Mouse (Mus musculus): ENCODE measurements around the gene Ccdc194. TPM values are rescaled to one million over a fixed set of nuclear protein-coding genes. Genes with fewer than 3 reads are reported as not detected.

The Ccdc194 gene
- polyA plus RNA-seq, 1 experiment from 2014 or later: not detected

- DNase-seq (no peak), ATAC-seq (ENCODE audit: low FRiP score, low TSS enrichment) (no peak)
- no peak overlapping the region for H3K9ac ChIP-seq (replicated peaks; ENCODE audit: low read length)
- H3K4me2 ChIP-seq (ENCODE audit: low read length): no peak overlapping the region
- H3K27me3 ChIP-seq (ENCODE audit: control insufficient read depth, insufficient read depth, low read length): no peaks in the 10 kb centered on the region
- H3K4me3 ChIP-seq (replicated peaks; ENCODE audit: low read depth, low read length): no peak overlapping the region
- no peak overlapping the region for H3K27ac ChIP-seq (replicated peaks; ENCODE audit: low read depth, low read length)
- WGBS: 84% methylated on average over 8 of the region's 8 CpGs
- peaks cover 48% of the 10 kb centered on the region for H3K36me3 ChIP-seq (ENCODE audit: control insufficient read depth, insufficient read depth, low read length)
- peaks cover 13% of the 10 kb centered on the region for H3K4me1 ChIP-seq (ENCODE audit: control insufficient read depth, insufficient read depth, low read length)
- no peaks in the 10 kb centered on the region for H3K9me3 ChIP-seq (ENCODE audit: control insufficient read depth, low read length)
These were observed 52.7 kb downstream of the Ccdc194 start for GRCm38 (mm10) chr8:71472601-71473386.

- no peak overlapping the region for H3K4me2 ChIP-seq (ENCODE audit: low read length)
- H3K27me3 ChIP-seq (ENCODE audit: control insufficient read depth, insufficient read depth, low read length): no peaks in the 10 kb centered on the region
- peaks cover 13% of the 10 kb centered on the region for H3K4me1 ChIP-seq (ENCODE audit: control insufficient read depth, insufficient read depth, low read length)
- no peak overlapping the region for H3K4me3 ChIP-seq (replicated peaks; ENCODE audit: low read depth, low read length)
- no peak overlapping the region for H3K9ac ChIP-seq (replicated peaks; ENCODE audit: low read length)
- 95% methylated on average over 17 of the region's 17 CpGs for WGBS
- no peak for DNase-seq
- H3K9me3 ChIP-seq (ENCODE audit: control insufficient read depth, low read length): no peaks in the 10 kb centered on the region
- H3K27ac ChIP-seq (replicated peaks; ENCODE audit: low read depth, low read length): no peak overlapping the region
- H3K36me3 ChIP-seq (ENCODE audit: control insufficient read depth, insufficient read depth, low read length): peaks cover 48% of the 10 kb centered on the region
- no peak for ATAC-seq (ENCODE audit: low FRiP score, low TSS enrichment)
These were observed 53.6 kb downstream of the Ccdc194 start for GRCm38 (mm10) chr8:71471861-71472260.

GRCm38 (mm10) chr8:71470913-71471255 is 54.6 kb downstream of the Ccdc194 start:
- no peak for DNase-seq
- Histone ChIP-seq H3K27me3 (ENCODE audit: control insufficient read depth, insufficient read depth, low read length) (no peaks in the 10 kb centered on the region), H3K4me1 (ENCODE audit: control insufficient read depth, insufficient read depth, low read length) (peaks cover 16% of the 10 kb centered on the region), H3K4me2 (ENCODE audit: low read length) (0 out of 2 replicates have a peak overlapping the region, but pooled peaks have one; percentile 84), H3K9ac (replicated peaks; ENCODE audit: low read length) (no peak overlapping the region), H3K4me3 (replicated peaks; ENCODE audit: low read depth, low read length) (no peak overlapping the region), H3K9me3 (ENCODE audit: control insufficient read depth, low read length) (no peaks in the 10 kb centered on the region), H3K36me3 (ENCODE audit: control insufficient read depth, insufficient read depth, low read length) (peaks cover 51% of the 10 kb centered on the region), H3K27ac (replicated peaks; ENCODE audit: low read depth, low read length) (no peak overlapping the region)
- 82% methylated on average over 5 of the region's 5 CpGs for whole genome bisulfite sequencing
- ATAC-seq (ENCODE audit: low FRiP score, low TSS enrichment): no peak

GRCm38 (mm10) chr8:71470146-71470912 is 55.2 kb downstream of the Ccdc194 start:
- peak overlapping the region; percentile 84 for H3K4me2 ChIP-seq (ENCODE audit: low read length)
- H3K36me3 ChIP-seq (ENCODE audit: control insufficient read depth, insufficient read depth, low read length): peaks cover 46% of the 10 kb centered on the region
- peaks cover 19% of the 10 kb centered on the region for H3K4me1 ChIP-seq (ENCODE audit: control insufficient read depth, insufficient read depth, low read length)
- H3K27me3 ChIP-seq (ENCODE audit: control insufficient read depth, insufficient read depth, low read length): no peaks in the 10 kb centered on the region
- no peaks in the 10 kb centered on the region for H3K9me3 ChIP-seq (ENCODE audit: control insufficient read depth, low read length)
- WGBS: 81% methylated on average over 3 of the region's 3 CpGs
- ATAC-seq (ENCODE audit: low FRiP score, low TSS enrichment): no peak
- peak overlapping the region; percentile 61 for H3K9ac ChIP-seq (replicated peaks; ENCODE audit: low read length)
- H3K27ac ChIP-seq (replicated peaks; ENCODE audit: low read depth, low read length): no peak overlapping the region
- H3K4me3 ChIP-seq (replicated peaks; ENCODE audit: low read depth, low read length): peak overlapping the region; percentile 76
- no peak for DNase-seq

Other genes with a start within 250 kb of the Ccdc194 start
- 121 TPM in 2 replicates for gene Use1, start 158.9 kb downstream of the Ccdc194 start, polyA plus RNA-seq (2014; fragmentation: Nextera tagmentation; extraction: Ambion mirVana)
- gene Ocel1, start 154.4 kb downstream of the Ccdc194 start, polyA plus RNA-seq (2014; fragmentation: Nextera tagmentation; extraction: Ambion mirVana): 4.2 and 4.3 TPM in 2 replicates
- 24.9 and 29.4 TPM in 2 replicates for gene Nr2f6, start 143.8 kb downstream of the Ccdc194 start, polyA plus RNA-seq (2014; fragmentation: Nextera tagmentation; extraction: Ambion mirVana)
- gene Ushbp1, start 129.9 kb downstream of the Ccdc194 start, polyA plus RNA-seq (2014; fragmentation: Nextera tagmentation; extraction: Ambion mirVana): 3.5 and 5.7 TPM in 2 replicates
- 78.3 and 88.4 TPM in 2 replicates for gene Babam1, start 128.8 kb downstream of the Ccdc194 start, polyA plus RNA-seq (2014; fragmentation: Nextera tagmentation; extraction: Ambion mirVana)
- gene Ankle1, start 119.7 kb downstream of the Ccdc194 start, polyA plus RNA-seq (2014; fragmentation: Nextera tagmentation; extraction: Ambion mirVana): 3.0 and 5.3 TPM in 2 replicates
- gene Abhd8, start 62.1 kb downstream of the Ccdc194 start, polyA plus RNA-seq (2014; fragmentation: Nextera tagmentation; extraction: Ambion mirVana): 119 and 133 TPM in 2 replicates
- 199 and 222 TPM in 2 replicates for gene Mrpl34, start 60.8 kb downstream of the Ccdc194 start, polyA plus RNA-seq (2014; fragmentation: Nextera tagmentation; extraction: Ambion mirVana)
- gene Dda1, start 56.5 kb downstream of the Ccdc194 start, polyA plus RNA-seq (2014; fragmentation: Nextera tagmentation; extraction: Ambion mirVana): 213 and 233 TPM in 2 replicates
- 7.7 and 9.4 TPM in 2 replicates for gene Ano8, start 39.7 kb downstream of the Ccdc194 start, polyA plus RNA-seq (2014; fragmentation: Nextera tagmentation; extraction: Ambion mirVana)
- gene Gtpbp3, start 37.6 kb downstream of the Ccdc194 start, polyA plus RNA-seq (2014; fragmentation: Nextera tagmentation; extraction: Ambion mirVana): 4.9 and 5.2 TPM in 2 replicates
- gene Plvap, start 14.0 kb downstream of the Ccdc194 start, polyA plus RNA-seq (2014; fragmentation: Nextera tagmentation; extraction: Ambion mirVana): 3.6 and 4.1 TPM in 2 replicates
- 0.86 and 7.9 TPM in 2 replicates for gene Bst2, start 11.7 kb upstream of the Ccdc194 start, polyA plus RNA-seq (2014; fragmentation: Nextera tagmentation; extraction: Ambion mirVana)
- 54.6 and 61.5 TPM in 2 replicates for gene Mvb12a, start 17.2 kb upstream of the Ccdc194 start, polyA plus RNA-seq (2014; fragmentation: Nextera tagmentation; extraction: Ambion mirVana)
- gene Tmem221, start 33.2 kb upstream of the Ccdc194 start, polyA plus RNA-seq (2014; fragmentation: Nextera tagmentation; extraction: Ambion mirVana): not detected in 2 replicates
- not detected in 2 replicates for gene Nxnl1, start 40.9 kb upstream of the Ccdc194 start, polyA plus RNA-seq (2014; fragmentation: Nextera tagmentation; extraction: Ambion mirVana)
- gene Slc27a1, start 43.2 kb upstream of the Ccdc194 start, polyA plus RNA-seq (2014; fragmentation: Nextera tagmentation; extraction: Ambion mirVana): 33.5 and 41.6 TPM in 2 replicates
- gene Pgls, start 66.5 kb upstream of the Ccdc194 start, polyA plus RNA-seq (2014; fragmentation: Nextera tagmentation; extraction: Ambion mirVana): 241 and 269 TPM in 2 replicates
- 6.3 and 8.5 TPM in 2 replicates for gene Fam129c, start 71.9 kb upstream of the Ccdc194 start, polyA plus RNA-seq (2014; fragmentation: Nextera tagmentation; extraction: Ambion mirVana)
- gene Colgalt1, start 85.3 kb upstream of the Ccdc194 start, polyA plus RNA-seq (2014; fragmentation: Nextera tagmentation; extraction: Ambion mirVana): 60.4 and 70.3 TPM in 2 replicates
- 17.4 and 18.9 TPM in 2 replicates for gene Unc13a, start 146.0 kb upstream of the Ccdc194 start, polyA plus RNA-seq (2014; fragmentation: Nextera tagmentation; extraction: Ambion mirVana)
- 2.5 and 3.6 TPM in 2 replicates for gene Jak3, start 150.6 kb upstream of the Ccdc194 start, polyA plus RNA-seq (2014; fragmentation: Nextera tagmentation; extraction: Ambion mirVana)
- 0.89 TPM in 1 of 2 replicates, not detected in the other for gene Insl3, start 163.5 kb upstream of the Ccdc194 start, polyA plus RNA-seq (2014; fragmentation: Nextera tagmentation; extraction: Ambion mirVana)
- gene B3gnt3, start 176.1 kb upstream of the Ccdc194 start, polyA plus RNA-seq (2014; fragmentation: Nextera tagmentation; extraction: Ambion mirVana): 0.11 and 0.20 TPM in 2 replicates
- gene Fcho1, start 200.0 kb upstream of the Ccdc194 start, polyA plus RNA-seq (2014; fragmentation: Nextera tagmentation; extraction: Ambion mirVana): 66.5 and 74.6 TPM in 2 replicates

All from midbrain, embryonic 14.5 days (tissue).